Mouse (Mus musculus): ENCODE data around the gene Olfr1406. TPM values are rescaled to one million over a fixed set of nuclear protein-coding genes. Genes with fewer than 3 reads are reported as not detected.
"Not testable (repeated sequence)": the region's sequence is repeated elsewhere in the genome, so short reads cannot be mapped to it uniquely, and the experiment has no call there.

The Olfr1406 gene
- polyA plus RNA-seq (2016; fragmentation: Nextera tagmentation; extraction: Ambion mirVana) = not detected in 2 replicates

- Histone ChIP-seq H3K36me3 (no peaks in the 10 kb centered on the region), H3K27ac (no peak within 1 kb of the TSS), H3K4me1 (no peaks in the 10 kb centered on the region), H3K4me3 (no peak within 1 kb of the TSS), H3K27me3 (replicated peaks) (no peaks in the 10 kb centered on the region), H3K9me3 (no peaks in the 10 kb centered on the region), H3K9ac (no peak within 1 kb of the TSS), H3K4me2 (replicated peaks) (no peak within 1 kb of the TSS)
- 72% methylated on average over 3 of the region's 3 CpGs for whole genome bisulfite sequencing
- ATAC-seq (ENCODE audit: low FRiP score, low read depth) = no peak
Observed at GRCm38 (mm10) chr1:173190540-173190939, at the start of gene Olfr1406. Gene Olfr1406 (minus strand): TSS chr1:173190640.

GRCm38 (mm10) chr1:173237004-173237403 is 46.6 kb upstream of the Olfr1406 start:
- WGBS = 94% methylated on average over 1 of the region's 1 CpGs
- not testable (repeated sequence) for H3K27ac ChIP-seq; H3K9ac ChIP-seq; H3K4me3 ChIP-seq; H3K4me1 ChIP-seq; H3K27me3 ChIP-seq (replicated peaks); H3K36me3 ChIP-seq; ATAC-seq (ENCODE audit: low FRiP score, low read depth); H3K4me2 ChIP-seq (replicated peaks); H3K9me3 ChIP-seq

GRCm38 (mm10) chr1:173227081-173227480 is 36.6 kb upstream of the Olfr1406 start, which contains the start of gene Fcer1a:
Gene Fcer1a (minus strand): TSS chr1:173227214.
- ATAC-seq (ENCODE audit: low FRiP score, low read depth) = no peak
- Histone ChIP-seq H3K4me3 (no peak within 1 kb of the TSS), H3K36me3 (no peaks in the 10 kb centered on the region), H3K27me3 (replicated peaks) (no peaks in the 10 kb centered on the region), H3K4me1 (no peaks in the 10 kb centered on the region), H3K27ac (no peak within 1 kb of the TSS), H3K4me2 (replicated peaks) (no peak within 1 kb of the TSS), H3K9me3 (no peaks in the 10 kb centered on the region), H3K9ac (no peak within 1 kb of the TSS)
- 91% methylated on average over 2 of the region's 2 CpGs for WGBS

GRCm38 (mm10) chr1:173216481-173216880 is 26.0 kb upstream of the Olfr1406 start:
- no peak overlapping the region for H3K9ac ChIP-seq
- WGBS = 90% methylated on average over 3 of the region's 3 CpGs
- no peaks in the 10 kb centered on the region for H3K27me3 ChIP-seq (replicated peaks)
- H3K36me3 ChIP-seq = no peaks in the 10 kb centered on the region
- H3K27ac ChIP-seq = no peak overlapping the region
- no peak overlapping the region for H3K4me3 ChIP-seq
- no peaks in the 10 kb centered on the region for H3K4me1 ChIP-seq
- H3K4me2 ChIP-seq (replicated peaks) = no peak overlapping the region
- ATAC-seq (ENCODE audit: low FRiP score, low read depth) = no peak
- H3K9me3 ChIP-seq = no peaks in the 10 kb centered on the region

GRCm38 (mm10) chr1:173212092-173212491 is 21.7 kb upstream of the Olfr1406 start, which contains the start of gene Olfr1404:
Gene Olfr1404 (plus strand): TSS chr1:173212392.
- Histone ChIP-seq H3K4me2 (replicated peaks) (no peak within 1 kb of the TSS), H3K9me3 (no peaks in the 10 kb centered on the region), H3K27ac (no peak within 1 kb of the TSS), H3K9ac (no peak within 1 kb of the TSS), H3K27me3 (replicated peaks) (no peaks in the 10 kb centered on the region), H3K4me3 (no peak within 1 kb of the TSS), H3K4me1 (no peaks in the 10 kb centered on the region), H3K36me3 (no peaks in the 10 kb centered on the region)
- ATAC-seq (ENCODE audit: low FRiP score, low read depth) = no peak
- WGBS = 80% methylated on average over 5 of the region's 5 CpGs

GRCm38 (mm10) chr1:173197508-173197907 is 7.1 kb upstream of the Olfr1406 start, which contains the start of gene Olfr218:
Gene Olfr218 (plus strand): TSS chr1:173197808.
- H3K9ac ChIP-seq = no peak within 1 kb of the TSS
- H3K4me2 ChIP-seq (replicated peaks) = no peak within 1 kb of the TSS
- H3K9me3 ChIP-seq = no peaks in the 10 kb centered on the region
- no peaks in the 10 kb centered on the region for H3K36me3 ChIP-seq
- H3K27ac ChIP-seq = no peak within 1 kb of the TSS
- H3K4me1 ChIP-seq = no peaks in the 10 kb centered on the region
- ATAC-seq (ENCODE audit: low FRiP score, low read depth) = no peak
- 81% methylated on average over 5 of the region's 5 CpGs for WGBS
- no peak within 1 kb of the TSS for H3K4me3 ChIP-seq
- no peaks in the 10 kb centered on the region for H3K27me3 ChIP-seq (replicated peaks)

- Histone ChIP-seq H3K9ac (no peak overlapping the region), H3K4me2 (replicated peaks) (no peak overlapping the region), H3K4me3 (no peak overlapping the region), H3K27ac (no peak overlapping the region), H3K9me3 (no peaks in the 10 kb centered on the region), H3K4me1 (no peaks in the 10 kb centered on the region), H3K36me3 (no peaks in the 10 kb centered on the region), H3K27me3 (replicated peaks) (no peaks in the 10 kb centered on the region)
- no peak for ATAC-seq (ENCODE audit: low FRiP score, low read depth)
- WGBS = 86% methylated on average over 2 of the region's 2 CpGs
Observed at GRCm38 (mm10) chr1:173196359-173196758, 5.9 kb upstream of the Olfr1406 start.

GRCm38 (mm10) chr1:173192059-173192458 is 1.6 kb upstream of the Olfr1406 start:
- Histone ChIP-seq H3K4me3 (no peak overlapping the region), H3K27me3 (replicated peaks) (no peaks in the 10 kb centered on the region), H3K27ac (no peak overlapping the region), H3K9ac (no peak overlapping the region), H3K36me3 (no peaks in the 10 kb centered on the region), H3K4me2 (replicated peaks) (no peak overlapping the region), H3K4me1 (no peaks in the 10 kb centered on the region), H3K9me3 (no peaks in the 10 kb centered on the region)
- ATAC-seq (ENCODE audit: low FRiP score, low read depth) = no peak
- whole genome bisulfite sequencing = 85% methylated on average over 3 of the region's 3 CpGs

- H3K27ac ChIP-seq = no peak overlapping the region
- H3K27me3 ChIP-seq (replicated peaks) = no peaks in the 10 kb centered on the region
- no peak for ATAC-seq (ENCODE audit: low FRiP score, low read depth)
- no peaks in the 10 kb centered on the region for H3K36me3 ChIP-seq
- H3K9me3 ChIP-seq = no peaks in the 10 kb centered on the region
- H3K4me1 ChIP-seq = no peaks in the 10 kb centered on the region
- H3K9ac ChIP-seq = no peak overlapping the region
- no peak overlapping the region for H3K4me2 ChIP-seq (replicated peaks)
- H3K4me3 ChIP-seq = no peak overlapping the region
Observed at GRCm38 (mm10) chr1:173174154-173174842, 16.1 kb downstream of the Olfr1406 start.

GRCm38 (mm10) chr1:173137274-173137673 is 53.2 kb downstream of the Olfr1406 start, which contains the start of gene Olfr1408:
Gene Olfr1408 (minus strand): TSS chr1:173137374.
- no peak within 1 kb of the TSS for H3K9ac ChIP-seq
- H3K4me1 ChIP-seq = no peaks in the 10 kb centered on the region
- WGBS = 84% methylated on average over 2 of the region's 2 CpGs
- no peaks in the 10 kb centered on the region for H3K9me3 ChIP-seq
- no peak for ATAC-seq (ENCODE audit: low FRiP score, low read depth)
- no peaks in the 10 kb centered on the region for H3K36me3 ChIP-seq
- H3K27ac ChIP-seq = no peak within 1 kb of the TSS
- H3K4me3 ChIP-seq = no peak within 1 kb of the TSS
- no peak within 1 kb of the TSS for H3K4me2 ChIP-seq (replicated peaks)
- no peaks in the 10 kb centered on the region for H3K27me3 ChIP-seq (replicated peaks)

Other genes with a start within 250 kb of the Olfr1406 start
- gene Olfr16, start 240.2 kb downstream of the Olfr1406 start, polyA plus RNA-seq (2016; fragmentation: Nextera tagmentation; extraction: Ambion mirVana) = not detected in 2 replicates
- not detected in 2 replicates for gene Olfr1408, start 53.3 kb downstream of the Olfr1406 start, polyA plus RNA-seq (2016; fragmentation: Nextera tagmentation; extraction: Ambion mirVana)
- not detected in 2 replicates for gene Olfr218, start 7.2 kb upstream of the Olfr1406 start, polyA plus RNA-seq (2016; fragmentation: Nextera tagmentation; extraction: Ambion mirVana)
- gene Olfr1404, start 21.8 kb upstream of the Olfr1406 start, polyA plus RNA-seq (2016; fragmentation: Nextera tagmentation; extraction: Ambion mirVana) = not detected in 2 replicates
- not detected in 2 replicates for gene Fcer1a, start 36.6 kb upstream of the Olfr1406 start, polyA plus RNA-seq (2016; fragmentation: Nextera tagmentation; extraction: Ambion mirVana)
- not detected in 2 replicates for gene Olfr418, start 75.4 kb upstream of the Olfr1406 start, polyA plus RNA-seq (2016; fragmentation: Nextera tagmentation; extraction: Ambion mirVana)
- gene Mptx2, start 87.1 kb upstream of the Olfr1406 start, polyA plus RNA-seq (2016; fragmentation: Nextera tagmentation; extraction: Ambion mirVana) = not detected in 2 replicates
- 10.4 and 11.3 TPM in 2 replicates for gene Ackr1, start 143.1 kb upstream of the Olfr1406 start, polyA plus RNA-seq (2016; fragmentation: Nextera tagmentation; extraction: Ambion mirVana)
- 3.8 and 4.5 TPM in 2 replicates for gene Aim2, start 160.2 kb upstream of the Olfr1406 start, polyA plus RNA-seq (2016; fragmentation: Nextera tagmentation; extraction: Ambion mirVana)
- gene Cadm3, start 177.1 kb upstream of the Olfr1406 start, polyA plus RNA-seq (2016; fragmentation: Nextera tagmentation; extraction: Ambion mirVana) = 36.0 and 41.8 TPM in 2 replicates

Data from neural tube, embryonic 12.5 days (tissue).